Mouse (Mus musculus): Measurements from ENCODE around the gene Coro1c. TPM values are rescaled to one million over a fixed set of nuclear protein-coding genes. Genes with fewer than 3 reads are reported as not detected.

Gene Coro1c
- 133 and 152 TPM in 2 replicates for polyA plus RNA-seq (2012; rRNA removed)

GRCm38 (mm10) chr5:113908592-113909441, at the start of gene Coro1c:
Coro1c (minus strand) TSS chr5:113908758.

GRCm38 (mm10) chr5:113832490-113832901, 76.1 kb downstream of the Coro1c start, which contains the start of gene Selplg:
Selplg (minus strand) TSS chr5:113832644.

GRCm38 (mm10) chr5:113800280-113800679, 108.3 kb downstream of the Coro1c start, which contains the start of gene Tmem119:
Tmem119 (minus strand) TSS chr5:113800516.

Other genes with a start within 250 kb of the Coro1c start
- gene 1700069L16Rik, start 184.0 kb downstream of the Coro1c start, polyA plus RNA-seq (2012; rRNA removed), result not detected in 2 replicates
- gene Ficd, start 173.0 kb downstream of the Coro1c start, polyA plus RNA-seq (2012; rRNA removed), result 5.2 and 5.7 TPM in 2 replicates
- 44.7 and 46.1 TPM in 2 replicates for gene Sart3, start 136.2 kb downstream of the Coro1c start, polyA plus RNA-seq (2012; rRNA removed)
- gene Iscu, start 136.0 kb downstream of the Coro1c start, polyA plus RNA-seq (2012; rRNA removed), result 84.9 and 87.2 TPM in 2 replicates
- 2.3 and 6.3 TPM in 2 replicates for gene Tmem119, start 108.2 kb downstream of the Coro1c start, polyA plus RNA-seq (2012; rRNA removed)
- gene Selplg, start 76.1 kb downstream of the Coro1c start, polyA plus RNA-seq (2012; rRNA removed), result 1.2 and 1.3 TPM in 2 replicates
- 11.3 and 11.8 TPM in 2 replicates for gene Ssh1, start 85.1 kb upstream of the Coro1c start, polyA plus RNA-seq (2012; rRNA removed)
- gene Dao, start 94.9 kb upstream of the Coro1c start, polyA plus RNA-seq (2012; rRNA removed), result 0.04 and 0.15 TPM in 2 replicates
- gene Usp30, start 156.7 kb upstream of the Coro1c start, polyA plus RNA-seq (2012; rRNA removed), result 36.3 and 37.5 TPM in 2 replicates
- gene Svop, start 182.8 kb upstream of the Coro1c start, polyA plus RNA-seq (2012; rRNA removed), result 78.4 and 85.2 TPM in 2 replicates
- 11.6 and 11.9 TPM in 2 replicates for gene Alkbh2, start 219.5 kb upstream of the Coro1c start, polyA plus RNA-seq (2012; rRNA removed)
- 5.8 and 6.2 TPM in 2 replicates for gene Ung, start 221.6 kb upstream of the Coro1c start, polyA plus RNA-seq (2012; rRNA removed)
- 3.6 TPM in 2 replicates for gene Acacb, start 237.8 kb upstream of the Coro1c start, polyA plus RNA-seq (2012; rRNA removed)